Mouse (Mus musculus): ENCODE measurements around the gene Chst11. TPM values are rescaled to one million over a fixed set of nuclear protein-coding genes. Genes with fewer than 3 reads are reported as not detected.

The Chst11 gene
- total RNA-seq, 2 experiments from 2014 or later, result 0.94 to 1.00 TPM

DNA sequence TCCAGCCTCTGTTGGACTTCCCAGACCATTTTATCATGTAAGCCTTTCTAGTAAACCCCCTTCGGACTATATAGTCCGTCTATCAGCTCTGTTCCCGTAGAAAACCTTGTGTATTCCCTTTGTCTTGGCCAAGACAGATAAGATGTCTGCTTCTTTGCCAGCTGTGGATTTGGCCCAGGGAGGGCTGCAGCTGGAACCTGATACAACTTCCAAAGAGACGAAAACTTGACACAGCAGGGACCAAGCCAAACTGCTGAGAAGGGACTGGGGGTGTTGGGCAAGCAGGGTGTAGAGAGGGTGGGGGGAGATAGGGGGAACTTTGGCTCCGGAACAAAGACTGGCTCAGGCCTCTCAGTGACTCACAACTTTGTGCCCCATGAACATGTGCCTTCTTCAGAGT lies 232.0 kb downstream of the Chst11 start:
- peak; percentile 17 for DNase-seq

DNA sequence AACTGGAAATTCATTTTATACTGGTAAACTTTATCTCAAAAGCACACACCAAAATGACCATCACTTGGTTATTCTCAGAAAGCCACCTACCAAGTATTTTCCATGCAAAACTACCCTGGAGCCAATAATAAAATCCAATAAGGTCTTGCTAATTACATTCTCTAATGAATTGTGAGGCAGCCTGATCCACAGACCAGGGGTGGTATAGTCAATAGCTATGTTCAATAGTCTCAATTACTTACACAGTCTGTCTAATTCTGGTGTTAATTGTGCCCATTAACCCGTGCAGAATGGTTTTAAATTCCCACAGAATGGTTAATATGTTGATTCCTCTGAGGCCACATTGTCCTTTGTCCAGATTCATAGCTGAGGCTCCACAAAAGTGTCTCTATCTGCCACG lies 233.5 kb downstream of the Chst11 start:
- no peak for DNase-seq

DNA sequence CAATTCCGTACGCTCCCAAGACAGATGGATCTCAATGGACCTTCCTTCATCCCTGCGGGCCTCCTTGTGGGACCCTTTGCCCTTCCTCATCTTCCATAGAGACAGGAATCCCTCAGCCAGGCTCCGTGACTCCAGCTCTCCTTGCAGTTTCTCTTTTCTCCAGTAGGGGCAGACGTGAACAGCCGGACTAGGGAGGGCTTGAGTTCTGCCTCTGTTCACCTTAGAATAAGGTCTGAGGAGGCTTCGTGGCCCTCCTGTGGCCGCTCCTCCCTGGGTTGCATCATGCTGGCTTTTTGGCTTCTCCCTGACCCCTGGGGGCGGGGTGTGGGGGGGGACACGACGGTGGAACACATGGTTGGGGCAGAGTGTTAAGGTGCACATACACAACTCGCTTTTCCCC lies 234.4 kb downstream of the Chst11 start:
- no peak for DNase-seq

DNA sequence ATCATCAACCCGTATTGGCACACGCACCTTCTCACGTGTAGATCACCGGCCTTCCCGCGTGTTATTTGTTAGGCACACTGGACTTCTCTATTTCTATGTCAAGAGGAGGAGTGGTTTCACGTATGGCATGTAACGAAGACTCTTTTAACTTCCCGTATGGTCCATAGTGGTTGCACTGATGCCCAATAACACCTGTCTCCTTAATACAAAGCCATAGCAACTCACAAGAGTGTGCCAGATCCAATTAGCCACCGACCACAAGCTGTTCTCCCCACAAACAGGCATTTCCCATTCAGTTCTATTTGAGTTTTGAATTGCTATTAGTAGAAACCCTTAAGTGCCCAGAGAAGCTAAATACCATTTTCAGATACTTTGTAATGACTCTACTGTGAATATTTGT lies 234.9 kb downstream of the Chst11 start:
- no peak for DNase-seq

DNA sequence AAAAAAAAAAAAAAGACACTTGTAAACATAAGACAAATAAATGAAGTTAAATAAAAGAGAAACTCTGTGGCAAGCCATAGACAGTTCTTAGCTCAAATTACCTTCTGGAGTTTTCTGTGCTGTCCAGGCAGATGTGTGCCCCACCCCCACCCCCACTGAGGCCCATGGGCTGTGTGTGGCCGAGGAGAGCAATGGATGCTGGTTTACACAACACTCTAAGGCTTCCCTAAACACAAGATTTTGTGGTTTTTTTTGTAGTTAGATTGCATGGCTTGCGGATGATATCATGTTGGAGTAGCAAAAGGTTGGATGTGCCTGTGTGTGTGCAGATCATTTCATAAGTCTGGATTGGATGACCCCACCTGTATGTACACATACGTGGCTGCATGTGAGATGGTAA lies 235.5 kb downstream of the Chst11 start:
- DNase-seq, result no peak

DNA sequence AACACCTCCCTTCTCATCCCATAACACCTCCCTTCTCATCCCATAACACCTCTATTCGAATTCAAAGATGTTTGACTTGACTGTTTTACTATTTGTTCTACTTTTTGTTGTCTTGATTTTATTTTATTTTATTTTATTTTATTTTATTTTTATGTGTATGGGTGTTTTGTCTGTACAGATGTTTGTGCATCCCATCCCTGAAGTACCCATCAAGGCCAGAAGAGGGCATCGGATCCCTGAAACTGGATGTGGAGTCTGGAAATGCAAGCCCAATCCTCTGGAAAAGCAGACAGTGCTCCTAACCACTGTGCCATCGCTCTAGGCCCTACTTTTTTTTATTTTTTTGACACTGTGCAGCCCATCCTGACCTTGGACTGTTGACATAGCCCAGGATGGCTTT lies 239.7 kb downstream of the Chst11 start:
- DNase-seq, result no peak

DNA sequence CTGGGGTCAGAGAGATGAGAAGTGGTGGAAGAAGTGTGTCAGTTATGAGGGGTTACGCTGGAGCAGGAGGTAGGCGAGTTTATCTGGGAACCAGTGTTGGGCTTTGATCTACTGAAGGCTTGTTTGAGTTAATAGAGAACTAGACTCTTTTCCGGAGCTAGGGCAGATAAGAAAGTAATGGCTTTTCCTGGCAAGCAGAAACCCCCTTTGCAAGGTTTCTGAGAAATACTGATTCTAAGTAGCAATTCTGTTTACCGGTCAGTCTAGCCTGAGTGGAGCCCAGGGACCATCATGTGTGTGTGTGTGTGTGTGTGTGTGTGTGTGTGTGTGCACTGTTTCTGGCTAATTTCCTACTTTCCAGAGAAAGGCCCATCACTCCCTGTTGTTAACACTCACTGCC lies 243.3 kb downstream of the Chst11 start:
- no peak for DNase-seq

DNA sequence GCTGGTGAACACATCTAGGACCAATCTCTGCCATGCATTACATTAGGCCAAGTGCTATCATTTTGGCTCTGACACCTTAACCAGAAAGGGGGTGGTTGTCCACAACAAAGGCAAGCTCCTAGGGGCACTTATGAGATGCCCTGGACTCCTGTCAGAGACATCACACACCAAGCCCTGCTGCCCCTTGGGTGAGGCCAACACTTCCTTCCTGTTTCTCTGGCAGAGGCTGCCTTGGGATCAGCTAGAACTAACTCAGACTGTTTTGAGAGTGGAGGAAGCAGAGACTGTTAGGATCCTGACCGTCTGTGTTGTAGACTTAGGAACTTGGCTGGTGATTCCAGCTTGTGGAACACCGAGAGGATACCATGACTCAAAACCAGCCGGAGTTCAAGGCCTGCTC lies 248.7 kb downstream of the Chst11 start:
- DNase-seq, result no peak

DNA sequence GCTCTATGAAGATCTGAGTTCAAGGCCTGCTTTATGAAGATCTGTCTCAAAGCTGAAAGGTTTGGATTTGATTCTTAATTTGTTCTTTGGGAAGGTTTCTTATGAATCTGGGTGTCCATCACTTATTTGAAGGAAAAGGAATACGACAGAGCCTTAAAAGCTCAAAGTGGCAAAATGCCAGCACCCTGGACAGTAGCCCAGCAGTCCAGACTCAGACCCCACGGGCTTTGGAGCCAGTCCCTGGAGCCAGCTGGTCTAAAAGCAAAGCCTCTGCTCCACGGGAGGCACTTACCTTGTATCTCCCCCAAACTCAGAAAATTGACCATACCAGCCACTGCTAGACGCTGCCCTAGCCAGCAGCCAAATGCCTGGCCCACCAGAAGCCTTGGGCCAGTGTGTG lies 249.1 kb downstream of the Chst11 start:
- no peak for DNase-seq

DNA sequence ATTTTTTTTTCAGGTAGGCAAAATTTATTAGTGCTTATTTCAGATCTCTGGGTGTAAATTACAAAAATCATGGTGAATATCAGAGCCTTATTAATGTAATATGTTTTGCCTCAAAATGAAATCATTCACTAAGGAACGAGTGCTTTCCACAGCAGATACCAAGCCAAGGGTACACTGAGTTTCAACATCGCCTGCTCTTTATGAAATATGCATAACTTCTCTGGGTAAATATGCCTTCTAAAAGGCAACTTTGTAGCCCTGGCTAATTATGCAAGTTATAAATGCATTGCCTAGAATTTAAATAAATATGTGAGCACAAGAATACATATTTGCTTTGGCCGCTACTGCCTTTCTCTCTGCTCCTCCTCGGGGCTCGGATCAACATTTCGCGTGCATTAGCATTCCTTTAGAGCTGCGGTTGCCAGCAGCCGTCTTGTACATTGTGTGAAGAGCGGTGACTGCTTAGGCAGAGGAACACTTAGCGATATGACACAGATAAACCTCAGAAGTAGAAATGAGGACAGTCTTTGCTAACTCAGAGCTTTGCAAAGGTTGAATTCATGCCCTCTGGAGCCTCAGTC lies 256.9 kb downstream of the Chst11 start:
- DNase-seq, result no peak

DNA sequence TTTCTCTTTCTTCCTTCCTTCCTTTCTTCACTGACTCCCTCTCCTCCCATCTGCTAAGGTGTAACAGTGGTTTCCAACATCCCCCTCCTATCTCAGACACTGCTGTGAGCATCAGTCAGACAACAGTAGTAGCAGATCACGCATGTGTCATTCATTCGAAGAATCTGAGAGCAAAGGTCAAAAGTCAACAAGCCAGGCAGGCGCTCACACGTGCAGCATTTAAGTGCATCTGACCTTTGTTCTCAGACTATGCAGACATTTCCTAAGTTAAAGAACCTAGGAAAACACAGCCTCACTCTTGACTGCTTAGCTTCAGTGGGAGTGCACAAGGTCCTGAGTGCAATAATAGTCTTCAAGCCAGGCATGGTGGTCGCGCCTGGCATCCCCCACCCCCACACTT lies 258.8 kb downstream of the Chst11 start:
- DNase-seq, result no peak

Other genes with a start within 250 kb of the Chst11 start
- 10 to 100 TPM; 24.9 to 33.2 TPM for gene Nfyb, start 221.4 kb upstream of the Chst11 start, total RNA-seq (2021)
- gene Txnrd1, start 151.5 kb upstream of the Chst11 start, total RNA-seq (2021), result 10 to 100 TPM; 48.6 to 49.7 TPM
- gene Eid3, start 118.9 kb upstream of the Chst11 start, total RNA-seq (2021), result 1 to 10 TPM in 1 of 2 experiments, under 1 TPM in 1; 0.97 to 1.4 TPM